Mouse (Mus musculus): ENCODE data around the gene Gm45208. TPM values are rescaled to one million over a fixed set of nuclear protein-coding genes. Genes with fewer than 3 reads are reported as not detected.

Gm45208 gene
- polyA plus RNA-seq, 1 experiment from 2014 or later, result 0.47 TPM

- Histone ChIP-seq H3K9me3 (ENCODE audit: control insufficient read depth, low read length) (no peaks in the 10 kb centered on the region), H3K27ac (ENCODE audit: low read depth, low read length) (no peak overlapping the region), H3K27me3 (ENCODE audit: control insufficient read depth, insufficient read depth, low read length) (no peaks in the 10 kb centered on the region), H3K4me1 (ENCODE audit: control insufficient read depth, insufficient read depth, low read length) (no peaks in the 10 kb centered on the region), H3K9ac (replicated peaks; ENCODE audit: low read depth, low read length) (no peak overlapping the region), H3K4me2 (ENCODE audit: low read depth, low read length) (no peak overlapping the region), H3K4me3 (ENCODE audit: low read depth, low read length) (no peak overlapping the region), H3K36me3 (ENCODE audit: control insufficient read depth, insufficient read depth, low read length) (no peaks in the 10 kb centered on the region; the same call in 1 of the 2 replicates)
- ATAC-seq (ENCODE audit: low read depth), result no peak
- 76% methylated on average over 7 of the region's 7 CpGs for WGBS
Observed at GRCm38 (mm10) chrX:7778450-7779244, 56.6 kb downstream of the Gm45208 start.

GRCm38 (mm10) chrX:7779294-7779693, 57.2 kb downstream of the Gm45208 start:
- Histone ChIP-seq H3K27me3 (ENCODE audit: control insufficient read depth, insufficient read depth, low read length) (no peaks in the 10 kb centered on the region), H3K36me3 (ENCODE audit: control insufficient read depth, insufficient read depth, low read length) (no peaks in the 10 kb centered on the region), H3K27ac (ENCODE audit: low read depth, low read length) (no peak overlapping the region), H3K4me1 (ENCODE audit: control insufficient read depth, insufficient read depth, low read length) (no peaks in the 10 kb centered on the region), H3K9me3 (ENCODE audit: control insufficient read depth, low read length) (no peaks in the 10 kb centered on the region), H3K4me2 (ENCODE audit: low read depth, low read length) (no peak overlapping the region), H3K4me3 (ENCODE audit: low read depth, low read length) (no peak overlapping the region), H3K9ac (replicated peaks; ENCODE audit: low read depth, low read length) (no peak overlapping the region)
- no peak for ATAC-seq (ENCODE audit: low read depth)
- WGBS, result 22% methylated on average over 3 of the region's 3 CpGs

Other genes with a start within 250 kb of the Gm45208 start
- gene Foxp3, start 148.6 kb upstream of the Gm45208 start, polyA plus RNA-seq (2014; fragmentation: Nextera tagmentation; extraction: Ambion mirVana), result 0.11 and 0.32 TPM in 2 replicates
- 6.2 and 7.3 TPM in 2 replicates for gene Ppp1r3f, start 148.0 kb upstream of the Gm45208 start, polyA plus RNA-seq (2014; fragmentation: Nextera tagmentation; extraction: Ambion mirVana)
- 27.0 and 29.6 TPM in 2 replicates for gene Ccdc22, start 116.7 kb upstream of the Gm45208 start, polyA plus RNA-seq (2014; fragmentation: Nextera tagmentation; extraction: Ambion mirVana)
- 0.12 and 0.23 TPM in 2 replicates for gene Cacna1f, start 115.2 kb upstream of the Gm45208 start, polyA plus RNA-seq (2014; fragmentation: Nextera tagmentation; extraction: Ambion mirVana)
- 81.4 and 149 TPM in 2 replicates for gene Syp, start 83.8 kb upstream of the Gm45208 start, polyA plus RNA-seq (2014; fragmentation: Nextera tagmentation; extraction: Ambion mirVana)
- gene Prickle3, start 65.0 kb upstream of the Gm45208 start, polyA plus RNA-seq (2014; fragmentation: Nextera tagmentation; extraction: Ambion mirVana), result 1.3 and 2.0 TPM in 2 replicates
- gene Plp2, start 50.9 kb upstream of the Gm45208 start, polyA plus RNA-seq (2014; fragmentation: Nextera tagmentation; extraction: Ambion mirVana), result 12.5 and 23.2 TPM in 2 replicates
- gene Magix, start 41.0 kb upstream of the Gm45208 start, polyA plus RNA-seq (2014; fragmentation: Nextera tagmentation; extraction: Ambion mirVana), result 0.20 TPM in 1 of 2 replicates, not detected in the other
- 50.0 and 55.7 TPM in 2 replicates for gene Gpkow, start 25.1 kb upstream of the Gm45208 start, polyA plus RNA-seq (2014; fragmentation: Nextera tagmentation; extraction: Ambion mirVana)
- gene Wdr45, start 7.9 kb upstream of the Gm45208 start, polyA plus RNA-seq (2014; fragmentation: Nextera tagmentation; extraction: Ambion mirVana), result 22.3 and 23.6 TPM in 2 replicates
- gene Praf2, start 6.2 kb downstream of the Gm45208 start, polyA plus RNA-seq (2014; fragmentation: Nextera tagmentation; extraction: Ambion mirVana), result 137 and 147 TPM in 2 replicates
- gene Ccdc120, start 28.7 kb downstream of the Gm45208 start, polyA plus RNA-seq (2014; fragmentation: Nextera tagmentation; extraction: Ambion mirVana), result 55.9 and 57.1 TPM in 2 replicates
- 16.6 and 23.8 TPM in 2 replicates for gene Tfe3, start 40.3 kb downstream of the Gm45208 start, polyA plus RNA-seq (2014; fragmentation: Nextera tagmentation; extraction: Ambion mirVana)
- gene Gripap1, start 67.5 kb downstream of the Gm45208 start, polyA plus RNA-seq (2014; fragmentation: Nextera tagmentation; extraction: Ambion mirVana), result 57.3 and 74.5 TPM in 2 replicates
- 5.8 and 7.7 TPM in 2 replicates for gene Kcnd1, start 100.0 kb downstream of the Gm45208 start, polyA plus RNA-seq (2014; fragmentation: Nextera tagmentation; extraction: Ambion mirVana)
- 26.8 and 28.1 TPM in 2 replicates for gene Otud5, start 119.1 kb downstream of the Gm45208 start, polyA plus RNA-seq (2014; fragmentation: Nextera tagmentation; extraction: Ambion mirVana)
- gene Pim2, start 156.0 kb downstream of the Gm45208 start, polyA plus RNA-seq (2014; fragmentation: Nextera tagmentation; extraction: Ambion mirVana), result 20.7 and 22.9 TPM in 2 replicates
- 23.6 and 25.1 TPM in 2 replicates for gene Slc35a2, start 161.8 kb downstream of the Gm45208 start, polyA plus RNA-seq (2014; fragmentation: Nextera tagmentation; extraction: Ambion mirVana)
- 184 and 191 TPM in 2 replicates for gene Pqbp1, start 177.0 kb downstream of the Gm45208 start, polyA plus RNA-seq (2014; fragmentation: Nextera tagmentation; extraction: Ambion mirVana)
- 146 and 167 TPM in 2 replicates for gene Timm17b, start 177.1 kb downstream of the Gm45208 start, polyA plus RNA-seq (2014; fragmentation: Nextera tagmentation; extraction: Ambion mirVana)
- gene Gm10491, start 185.6 kb downstream of the Gm45208 start, polyA plus RNA-seq (2014; fragmentation: Nextera tagmentation; extraction: Ambion mirVana), result not detected in 2 replicates
- gene Gm10490, start 187.3 kb downstream of the Gm45208 start, polyA plus RNA-seq (2014; fragmentation: Nextera tagmentation; extraction: Ambion mirVana), result not detected in 2 replicates
- gene Pcsk1n, start 197.6 kb downstream of the Gm45208 start, polyA plus RNA-seq (2014; fragmentation: Nextera tagmentation; extraction: Ambion mirVana), result 245 and 258 TPM in 2 replicates
- gene Eras, start 206.4 kb downstream of the Gm45208 start, polyA plus RNA-seq (2014; fragmentation: Nextera tagmentation; extraction: Ambion mirVana), result not detected in 2 replicates
- 56.8 and 59.1 TPM in 2 replicates for gene Hdac6, start 225.6 kb downstream of the Gm45208 start, polyA plus RNA-seq (2014; fragmentation: Nextera tagmentation; extraction: Ambion mirVana)

Data from neural tube, embryonic 14.5 days (tissue).